Mouse (Mus musculus) skeletal muscle tissue, adult 2 months (tissue): ENCODE measurements around the gene Prpmp5.
"Not testable (repeated sequence)": the region's sequence is repeated elsewhere in the genome, so short reads cannot be mapped to it uniquely, and the experiment has no call there.

Source experiments
- DNase-seq: peaks from one replicate; pipeline ENCODE4 v3.0.0-alpha.2; 2012; ENCODE audit warnings: low read depth, low spot score

Gene Prpmp5

GRCm38 (mm10) chr6:132314657-132315056, at the start of gene Prpmp5:
Prpmp5 (minus strand) TSS chr6:132314757.
- DNase-seq = not testable (repeated sequence)

GRCm38 (mm10) chr6:132364034-132364433, 49.5 kb upstream of the Prpmp5 start, which contains the start of gene Gm8882:
Gm8882 (minus strand) TSS chr6:132364134.
- not testable (repeated sequence) for DNase-seq
